Mouse (Mus musculus): ENCODE results near the gene Taok3.

DNA sequence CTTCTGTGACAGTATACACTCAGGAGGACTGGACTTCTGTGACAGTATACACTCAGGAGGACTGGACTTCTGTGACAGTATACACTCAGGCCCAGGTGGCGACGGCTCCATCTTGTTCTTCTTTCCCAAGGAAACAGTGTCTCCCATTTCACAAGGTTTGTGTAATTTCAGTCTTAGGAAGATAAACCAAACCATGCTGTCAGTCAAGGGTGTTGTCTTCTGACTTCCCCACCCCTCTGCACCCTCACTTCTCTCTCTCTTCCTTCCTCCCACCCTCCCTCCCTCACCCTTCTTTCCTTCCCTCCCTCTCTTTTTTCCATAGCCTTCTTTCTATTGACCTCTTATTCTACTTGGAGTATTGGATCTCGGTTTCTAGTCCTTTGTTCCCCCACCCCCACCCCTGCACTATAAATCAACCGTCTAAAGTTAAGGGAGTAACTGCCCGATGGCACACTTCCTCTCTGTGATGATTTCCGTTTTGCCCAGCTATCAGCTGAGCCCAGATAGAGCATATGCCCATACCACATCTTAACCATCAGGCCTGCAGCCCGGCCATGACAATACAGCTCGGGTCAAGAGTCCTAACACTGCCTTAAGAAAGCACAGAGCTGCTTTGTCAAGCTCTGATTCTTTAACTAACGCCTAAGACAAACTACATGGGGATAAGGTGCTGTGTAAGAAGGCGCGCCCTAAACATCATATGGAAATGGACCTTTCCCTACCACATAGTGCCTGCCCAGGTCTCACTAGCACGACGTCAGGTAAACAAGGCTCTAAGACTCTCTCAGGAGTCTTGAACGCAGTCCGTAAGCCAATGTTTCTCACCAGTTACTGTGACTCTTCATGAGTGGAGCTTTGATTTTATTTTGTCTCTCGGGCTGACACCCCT lies 29.4 kb downstream of the Taok3 start:
- TF ChIP-seq ETS1 (IDR thresholded peaks at IDR 0.05; ENCODE audit: low read depth, low read length), result peak; percentile 90
- TF ChIP-seq POLR2A (IDR thresholded peaks at IDR 0.05; ENCODE audit: control insufficient read depth in 1 of 2, insufficient read depth in 1 of 2, low read depth in 1 of 2, low read length in 2 of 2, poor library complexity in 1 of 2), result no peak
- TF ChIP-seq TAL1 (IDR thresholded peaks at IDR 0.05; ENCODE audit: low read length), result peak; percentile 81
- peak; percentile 10; the same call in 1 of the 2 replicates for TF ChIP-seq MAZ (IDR thresholded peaks at IDR 0.05; ENCODE audit: low read depth, low read length)
- peak; percentile 86 to 95 for TF ChIP-seq EP300 (IDR thresholded peaks at IDR 0.05; ENCODE audit: low read depth in 1 of 2, low read length in 2 of 2)
- TF ChIP-seq GATA1 (IDR thresholded peaks at IDR 0.05; ENCODE audit: low read depth, low read length), result peak; percentile 69
- no peak for TF ChIP-seq MAFK (IDR thresholded peaks at IDR 0.05; ENCODE audit: borderline replicate concordance, low read depth, low read length)
- TF ChIP-seq CTCF (IDR thresholded peaks at IDR 0.05 in 2 of 3, conservative IDR thresholded peaks at IDR 0.05 in 1 of 3; ENCODE audit: control insufficient read depth in 1 of 3, insufficient read depth in 1 of 3, low read depth in 2 of 3, low read length in 3 of 3, poor library complexity in 1 of 3, severe bottlenecking in 1 of 3), result no peak
- peak; percentile 67 for TF ChIP-seq SIN3A (IDR thresholded peaks at IDR 0.05; ENCODE audit: low read length)
- no peak for TF ChIP-seq TBP (IDR thresholded peaks at IDR 0.05; ENCODE audit: low read depth, low read length)
- no peak for TF ChIP-seq POLR2AphosphoS2 (IDR thresholded peaks at IDR 0.05; ENCODE audit: low read length)
- TF ChIP-seq ELF1 (IDR thresholded peaks at IDR 0.05; ENCODE audit: low read depth, low read length), result no peak
- TF ChIP-seq MAX (IDR thresholded peaks at IDR 0.05; ENCODE audit: low read length), result no peak
- no peak for TF ChIP-seq SMC3 (IDR thresholded peaks at IDR 0.05; ENCODE audit: low read depth, low read length)
